Mouse (Mus musculus) liver, embryonic 14.5 days (tissue): ENCODE measurements around the gene Aqp11.

Experiments
- CTCF ChIP-seq: IDR thresholded peaks from 2 replicates; pipeline ENCODE4 v1.5.1; 2016; ENCODE audit warnings: antibody characterized with exemption, low read depth, control low read depth
- EP300 ChIP-seq: IDR thresholded peaks from 2 replicates; pipeline ENCODE4 v1.6.1; 2016; ENCODE audit warnings: antibody characterized with exemption, low read depth

GRCm38 (mm10) chr7:97696133-97696505, 42.0 kb downstream of the Aqp11 start:
- TF ChIP-seq CTCF (no peak), EP300 (no peak)
